Mouse (Mus musculus): ENCODE data around the gene Sgms1. TPM values are rescaled to one million over a fixed set of nuclear protein-coding genes. Genes with fewer than 3 reads are reported as not detected.
"Not testable (repeated sequence)": the region's sequence is repeated elsewhere in the genome, so short reads cannot be mapped to it uniquely, and the experiment has no call there.

The Sgms1 gene
- polyA plus RNA-seq, 3 experiments from 2014 or later, result 47.8 to 56.5 (median 51.5) TPM

DNA sequence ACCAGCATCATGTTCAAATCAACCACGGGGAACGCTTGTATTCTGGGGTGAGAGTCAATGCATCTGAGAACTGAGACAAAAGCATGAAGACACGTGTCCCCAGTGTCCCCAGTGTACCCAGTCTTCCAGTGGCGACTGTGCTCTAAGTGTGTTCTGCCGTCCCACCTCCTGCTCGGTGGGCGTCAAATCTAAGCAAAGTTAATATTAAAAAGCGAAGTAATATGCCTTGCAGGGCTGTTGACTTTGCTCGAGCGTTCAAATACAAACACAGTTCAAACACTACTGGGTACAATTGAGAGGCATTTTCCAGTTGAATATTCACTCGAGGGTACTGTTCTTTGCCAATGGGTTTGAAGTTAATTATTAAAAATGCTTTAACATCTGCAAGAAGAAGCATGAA lies 66.4 kb downstream of the Sgms1 start:
- no peak for ATAC-seq

DNA sequence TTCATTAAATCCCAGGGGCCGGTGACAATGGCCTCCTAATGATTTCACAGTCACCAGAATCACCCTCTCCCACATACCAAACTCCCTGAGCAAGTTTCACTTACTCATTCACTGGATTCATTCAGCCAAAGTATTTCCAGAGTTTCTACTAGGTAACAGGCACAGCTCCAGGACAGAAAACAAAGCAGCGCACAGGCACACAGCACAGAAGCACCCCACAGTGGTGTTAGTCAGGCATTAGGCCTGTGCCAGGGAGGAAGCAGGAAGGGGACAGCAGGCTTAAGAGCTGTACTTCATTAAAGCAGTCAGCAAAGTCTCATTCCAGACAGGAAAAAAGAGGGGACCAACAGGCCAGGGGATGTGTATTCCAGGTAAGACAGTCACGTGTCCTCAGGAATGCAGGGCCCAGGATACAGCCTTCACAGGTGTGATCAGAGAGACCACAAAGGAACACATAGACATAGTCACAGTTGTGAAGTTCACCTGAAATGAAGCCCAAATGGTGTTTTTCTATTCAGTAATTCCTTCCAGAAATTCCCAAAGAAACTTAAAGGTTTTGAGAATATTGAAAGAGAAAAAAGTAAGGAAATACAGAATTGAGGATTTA lies 67.0 kb downstream of the Sgms1 start:
- no peak for ATAC-seq

DNA sequence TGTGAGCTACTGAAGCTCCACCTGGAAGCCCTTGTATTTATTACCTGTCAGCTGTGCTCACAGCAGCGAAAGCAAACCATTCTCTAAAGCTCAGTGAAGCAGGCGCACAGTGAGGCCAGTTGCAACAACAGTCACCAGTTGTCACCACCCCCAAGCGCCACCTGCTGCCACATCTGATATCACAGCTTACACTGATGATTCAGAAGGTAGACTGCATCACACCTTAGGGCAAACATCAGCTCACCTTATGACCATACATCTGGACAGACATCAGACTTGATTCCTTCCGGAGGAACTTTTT lies 69.2 kb downstream of the Sgms1 start:
- ATAC-seq, result peak; percentile 93

DNA sequence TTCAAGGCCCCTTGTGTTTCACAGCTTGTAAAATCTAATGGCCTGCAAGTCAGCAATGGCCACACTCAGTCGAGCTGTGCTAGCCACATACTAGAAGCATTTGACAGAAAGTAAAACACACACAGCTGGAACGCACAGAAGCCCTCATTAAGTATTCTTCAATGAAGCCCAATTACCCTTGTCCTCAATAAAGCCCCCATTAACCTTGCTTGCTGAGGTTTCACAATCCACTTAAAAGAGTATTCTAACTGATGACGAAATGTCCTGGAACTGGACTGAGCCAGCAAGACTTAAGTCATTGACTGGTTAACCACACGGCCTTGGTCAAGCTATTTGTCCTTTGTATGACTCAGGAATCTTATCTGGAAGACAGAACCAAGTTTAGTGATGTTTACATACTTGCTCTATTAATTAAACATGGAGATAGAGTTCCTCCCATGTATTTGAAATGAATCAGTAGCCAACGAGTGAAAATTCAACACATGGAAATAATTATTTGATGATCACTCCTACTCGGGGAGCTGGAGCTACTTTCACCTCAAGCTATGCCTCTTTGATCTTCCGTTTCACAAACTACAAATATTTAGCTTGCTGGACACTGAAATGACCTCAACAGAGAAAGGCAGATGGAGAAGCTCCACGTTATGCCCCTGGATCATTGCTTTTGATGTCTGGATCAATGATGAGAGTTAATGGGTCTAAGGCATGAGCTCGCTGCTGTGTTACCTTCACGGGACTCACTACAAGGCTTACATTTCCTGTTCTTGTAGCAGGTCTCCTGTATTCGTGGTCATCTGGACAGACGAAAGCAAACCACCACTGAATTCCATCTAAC lies 69.8 kb downstream of the Sgms1 start:
- peak; percentile 57 for ATAC-seq

DNA sequence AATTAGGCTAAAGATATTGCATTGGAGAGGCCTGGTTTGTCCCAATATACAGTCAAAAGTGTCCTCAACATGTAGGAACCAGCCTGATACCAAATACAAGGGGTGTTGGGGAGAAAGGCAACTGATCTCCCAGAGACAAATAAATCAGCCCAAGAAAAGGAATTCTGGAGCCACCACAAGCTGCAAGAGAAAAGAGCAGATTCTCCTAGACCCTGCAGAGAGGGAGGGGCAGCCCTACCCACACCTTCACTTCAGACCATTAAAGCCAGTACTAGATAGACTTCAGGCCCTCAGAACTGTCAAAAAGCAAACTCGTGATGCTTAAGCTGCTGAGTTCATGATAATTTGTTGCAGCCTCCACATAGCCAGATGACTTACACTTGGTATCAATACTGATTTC lies 70.5 kb downstream of the Sgms1 start:
- no peak for ATAC-seq

DNA sequence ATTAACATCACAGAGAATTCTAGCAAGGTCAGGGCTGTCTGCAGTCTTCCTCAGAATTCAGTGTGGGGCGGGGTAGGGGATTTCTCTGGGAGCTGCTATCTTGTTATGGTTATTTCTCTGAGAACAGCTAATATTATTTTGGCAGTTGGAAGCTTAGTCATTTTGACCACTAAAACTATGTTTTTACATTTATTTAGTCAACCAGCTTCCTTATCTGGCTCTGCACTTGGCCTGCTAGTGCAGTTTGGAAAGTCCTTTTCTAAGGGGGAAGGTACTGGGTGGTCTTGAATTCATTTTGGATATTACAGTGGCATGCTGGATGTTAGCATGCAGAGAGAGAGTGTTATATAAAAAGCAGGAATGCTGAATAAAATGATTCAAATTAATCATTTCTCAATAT lies 72.2 kb downstream of the Sgms1 start:
- not testable (repeated sequence) for ATAC-seq

DNA sequence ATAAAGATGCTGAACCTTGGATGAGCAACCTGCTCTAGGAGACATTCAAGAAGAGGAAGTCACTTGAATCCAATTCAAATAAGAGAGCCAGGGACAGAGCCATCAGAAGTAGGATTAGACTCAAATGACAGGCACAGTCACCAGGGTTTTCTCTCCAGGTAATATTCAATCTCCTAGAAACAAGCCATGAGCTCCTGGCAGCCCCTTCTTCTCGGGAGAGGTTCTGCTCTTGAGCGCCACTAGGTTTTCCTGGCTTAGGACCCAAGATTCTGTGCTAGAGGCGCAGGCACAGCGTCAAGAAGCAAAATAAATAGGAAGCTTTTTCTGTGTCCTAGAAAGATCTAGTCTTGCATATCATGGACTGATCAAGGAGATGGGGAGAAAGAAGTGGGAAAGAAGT lies 76.2 kb downstream of the Sgms1 start:
- no peak for ATAC-seq

DNA sequence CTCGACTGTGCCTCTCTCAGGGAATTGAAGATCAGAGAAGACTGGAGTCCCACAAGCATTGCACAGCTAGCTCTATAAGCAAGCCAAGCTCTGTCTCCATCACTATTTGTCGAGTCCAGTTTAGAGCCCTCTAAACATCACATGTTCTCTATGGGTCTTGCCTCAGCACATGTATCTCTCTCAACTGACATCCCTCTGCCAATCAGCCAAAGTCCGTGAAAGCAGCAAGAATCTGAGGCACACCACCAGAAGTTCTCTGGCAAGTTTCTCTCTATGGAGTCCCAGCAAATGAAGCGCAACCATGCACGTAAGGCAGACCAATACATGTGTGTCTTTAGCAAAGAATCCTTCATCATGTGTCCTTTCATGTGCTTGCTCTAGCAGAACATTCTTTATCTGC lies 77.8 kb downstream of the Sgms1 start:
- no peak for ATAC-seq

DNA sequence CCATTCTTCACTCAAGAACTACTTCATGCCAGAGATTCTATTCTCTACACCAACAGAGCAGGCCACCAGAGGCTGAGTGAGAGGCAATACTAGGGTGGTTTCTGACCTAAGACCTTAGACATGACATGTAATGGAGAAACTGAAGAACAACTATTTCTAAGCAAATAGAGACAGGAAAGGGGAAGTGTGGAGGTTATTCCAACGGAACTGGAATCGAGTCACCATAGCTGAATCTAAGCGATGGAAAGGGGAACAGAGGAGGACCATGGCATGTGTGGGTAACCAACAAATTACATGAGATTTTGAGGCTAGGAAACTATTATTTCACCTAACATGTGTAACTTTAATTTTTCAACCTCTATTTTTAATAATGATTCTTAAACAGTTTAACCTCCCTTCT lies 78.5 kb downstream of the Sgms1 start:
- ATAC-seq, result no peak

DNA sequence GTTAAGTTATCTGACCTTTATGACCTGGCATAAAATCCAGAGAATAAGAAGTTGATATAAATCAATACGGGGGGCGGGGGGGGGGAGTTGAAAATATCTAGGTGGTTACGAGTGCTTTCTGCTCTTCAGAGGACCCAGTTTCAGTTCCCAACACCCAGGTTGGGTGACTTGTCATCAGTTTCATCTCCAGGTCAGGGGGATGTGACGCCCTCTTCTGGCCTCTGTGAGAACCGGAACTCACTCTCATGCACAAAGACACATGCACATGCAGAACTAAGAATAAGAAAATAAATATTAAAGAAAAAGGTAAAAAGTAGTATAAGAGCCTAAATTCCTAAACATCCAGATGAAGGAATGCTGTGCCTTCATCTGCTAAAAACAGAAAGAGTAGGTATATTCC lies 79.0 kb downstream of the Sgms1 start:
- no peak for ATAC-seq

DNA sequence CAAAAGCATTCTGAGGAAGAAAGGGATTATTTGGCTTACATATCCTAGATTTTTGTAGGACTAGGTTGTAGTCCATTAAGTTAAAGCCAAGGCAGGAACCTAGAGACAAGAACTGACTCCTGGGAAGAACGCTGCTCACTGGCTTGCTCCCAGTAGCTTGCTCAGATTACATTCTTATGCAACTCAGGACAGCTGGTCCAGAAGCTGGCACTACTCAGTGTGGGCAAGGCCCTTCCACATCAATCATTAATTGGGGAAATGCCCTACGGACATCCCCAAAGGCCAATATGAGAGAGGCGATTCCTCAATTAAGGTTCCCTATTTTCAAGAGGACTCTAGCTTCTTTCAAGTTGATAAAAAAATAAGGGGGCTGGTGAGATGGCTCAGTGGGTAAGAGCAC lies 80.2 kb downstream of the Sgms1 start:
- no peak for ATAC-seq

DNA sequence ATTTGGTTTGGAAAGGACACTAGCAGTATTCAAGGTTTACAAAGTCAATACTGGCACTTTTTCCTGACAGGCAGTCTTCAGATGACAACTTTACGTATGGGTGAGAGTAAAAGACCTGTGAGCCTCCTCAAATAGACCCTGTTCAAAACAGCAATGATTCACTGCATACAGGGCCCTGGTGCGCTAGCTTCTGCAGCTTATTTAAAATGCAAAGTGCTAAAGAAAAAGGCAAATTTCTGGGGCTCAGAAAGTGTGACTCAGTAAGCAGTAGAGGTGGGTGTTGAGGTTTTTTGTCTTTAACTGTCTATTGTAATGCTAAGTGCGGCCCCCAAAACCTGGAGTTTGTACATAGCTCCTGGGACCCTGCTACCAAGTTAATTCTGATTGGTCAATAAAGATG lies 81.2 kb downstream of the Sgms1 start:
- no peak for ATAC-seq

DNA sequence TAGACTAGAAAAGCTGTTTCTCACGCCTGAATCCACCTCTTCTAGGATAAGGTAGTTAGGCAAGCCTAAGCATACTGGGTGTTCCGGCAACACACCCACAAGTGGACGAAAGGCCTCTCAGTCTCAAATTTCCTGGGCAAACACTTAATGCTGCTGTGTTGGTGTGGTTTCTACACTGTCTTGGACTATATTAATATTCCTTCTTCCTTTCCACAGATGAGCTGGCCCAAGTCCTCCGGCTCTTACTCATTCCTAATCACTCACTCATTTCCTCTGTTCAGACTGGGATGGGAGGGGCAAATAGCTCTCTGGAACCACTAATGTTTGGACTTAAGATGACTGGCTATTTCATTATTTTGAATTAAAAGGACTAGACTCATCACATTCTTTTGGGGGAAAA lies 84.6 kb downstream of the Sgms1 start:
- no peak for ATAC-seq

DNA sequence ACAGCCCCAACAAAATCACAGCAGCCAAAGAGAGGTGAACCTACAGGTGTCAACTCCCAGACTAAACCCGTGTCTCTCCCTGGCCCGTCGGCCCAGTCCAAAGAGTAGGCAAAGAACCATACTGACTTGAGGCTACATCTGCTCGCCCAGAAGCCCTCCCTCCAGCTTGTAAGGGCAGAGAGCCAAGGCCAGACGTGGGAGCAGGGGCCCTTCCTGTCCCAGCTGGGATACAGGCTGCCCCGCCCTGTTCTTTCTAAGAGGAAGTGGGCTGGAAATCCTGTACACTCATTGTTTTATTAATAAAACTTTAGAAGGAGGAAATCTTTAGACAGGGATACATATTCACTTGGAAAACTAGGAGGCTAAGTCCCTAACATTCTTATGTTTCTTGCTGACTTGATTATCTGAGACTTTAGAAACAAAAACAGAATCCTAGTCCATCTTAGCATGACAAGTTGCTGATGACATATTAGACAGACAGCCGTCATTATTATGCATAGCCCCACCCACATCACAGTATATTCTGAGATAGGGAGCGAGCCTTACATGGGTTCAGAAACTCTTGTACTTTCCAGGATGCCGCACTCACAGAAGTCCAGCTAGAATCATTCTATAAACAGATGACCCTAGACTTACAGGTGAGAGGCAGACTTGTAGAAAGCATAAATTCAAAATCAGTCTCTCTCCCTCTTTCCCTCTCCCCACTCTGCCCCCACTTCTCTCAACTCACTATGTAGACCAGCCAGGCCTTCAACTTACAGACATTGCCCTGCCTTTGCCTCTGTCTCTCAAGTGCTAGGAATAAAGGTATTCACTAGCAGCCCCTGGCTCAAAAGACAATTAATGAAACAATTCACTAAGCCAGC lies 85.3 kb downstream of the Sgms1 start:
- no peak for ATAC-seq

DNA sequence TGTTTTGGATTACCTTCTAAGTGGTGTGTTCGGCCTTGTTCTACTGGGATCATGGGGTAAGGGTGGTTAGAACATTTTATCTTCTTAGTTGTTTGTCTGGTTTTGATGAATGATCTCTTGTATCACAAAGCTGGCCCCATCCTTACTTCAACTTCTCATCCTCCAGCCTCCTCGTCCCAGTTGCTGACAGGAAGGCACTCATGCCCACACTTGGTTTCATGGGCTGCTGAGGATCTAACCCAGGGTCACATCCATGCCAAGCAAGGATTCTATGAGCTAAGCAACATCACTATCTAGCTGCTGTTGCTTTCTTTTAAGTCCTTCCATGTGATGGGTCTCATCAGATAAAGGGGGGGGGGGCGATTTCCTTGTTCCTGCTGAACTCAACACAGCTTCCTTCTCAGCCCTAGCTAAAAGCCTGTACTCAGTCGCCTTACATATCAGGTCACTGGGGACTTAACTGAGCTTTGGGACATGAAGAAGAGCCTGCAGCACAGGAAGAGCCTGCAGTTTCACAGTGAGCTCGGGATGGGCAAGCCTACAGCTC lies 86.6 kb downstream of the Sgms1 start:
- peak; percentile 50 for ATAC-seq

DNA sequence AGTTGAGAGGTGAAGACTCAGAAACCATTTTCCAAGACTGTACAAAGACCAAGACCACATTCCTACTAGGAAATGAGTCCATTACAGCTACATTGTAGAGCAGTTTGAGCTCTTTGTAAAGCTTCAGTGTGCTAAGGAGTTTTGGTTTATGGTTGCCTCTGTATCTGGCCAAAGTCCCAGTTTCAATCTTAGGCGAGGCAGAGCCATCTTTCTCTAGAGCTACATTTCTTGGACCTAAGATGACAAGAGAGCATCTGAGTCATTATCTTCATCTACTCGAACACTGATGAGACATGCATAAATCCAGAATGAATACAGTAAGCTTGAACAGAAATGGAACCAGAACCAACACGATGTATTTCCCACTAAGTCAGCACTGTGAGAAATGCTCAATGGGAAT lies 87.9 kb downstream of the Sgms1 start:
- no peak for ATAC-seq

DNA sequence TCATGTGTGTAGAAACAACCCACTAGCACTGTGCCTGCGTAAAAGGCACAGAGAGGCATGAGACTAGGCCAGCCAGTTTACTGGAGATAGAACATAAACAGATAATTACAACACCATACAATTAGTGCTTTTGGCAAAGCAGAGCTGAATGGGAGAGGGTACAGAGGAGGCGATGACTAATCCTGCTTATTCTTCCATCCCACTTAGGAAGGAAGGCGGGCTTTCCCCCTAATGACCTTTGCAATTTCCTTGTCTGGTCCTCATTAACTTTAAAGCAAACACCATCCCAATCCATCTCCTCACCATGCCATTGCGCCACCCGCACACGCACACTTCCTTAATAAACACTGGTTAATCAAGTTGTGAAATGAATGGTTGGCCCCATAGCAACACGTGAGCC lies 91.3 kb downstream of the Sgms1 start:
- no peak for ATAC-seq

DNA sequence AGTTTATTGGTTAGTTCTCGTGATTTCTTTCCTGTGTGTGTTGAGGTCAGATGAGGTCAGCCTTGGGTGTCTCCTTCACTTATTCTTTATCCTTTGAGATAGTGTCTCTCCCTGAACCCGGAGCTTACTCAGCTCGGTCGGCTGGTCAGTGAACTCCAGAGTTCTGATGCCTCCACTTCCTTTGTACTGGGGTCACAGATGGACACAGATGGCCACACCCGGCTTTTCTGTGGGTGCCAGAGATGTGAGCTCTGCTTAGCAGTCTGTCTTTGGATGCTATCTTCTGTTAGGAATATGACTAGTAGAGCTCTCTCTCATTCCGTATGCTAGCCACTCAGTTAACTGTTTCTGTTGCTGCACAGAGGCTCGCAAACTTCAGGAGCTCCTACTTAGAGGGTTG lies 92.7 kb downstream of the Sgms1 start:
- no peak for ATAC-seq

DNA sequence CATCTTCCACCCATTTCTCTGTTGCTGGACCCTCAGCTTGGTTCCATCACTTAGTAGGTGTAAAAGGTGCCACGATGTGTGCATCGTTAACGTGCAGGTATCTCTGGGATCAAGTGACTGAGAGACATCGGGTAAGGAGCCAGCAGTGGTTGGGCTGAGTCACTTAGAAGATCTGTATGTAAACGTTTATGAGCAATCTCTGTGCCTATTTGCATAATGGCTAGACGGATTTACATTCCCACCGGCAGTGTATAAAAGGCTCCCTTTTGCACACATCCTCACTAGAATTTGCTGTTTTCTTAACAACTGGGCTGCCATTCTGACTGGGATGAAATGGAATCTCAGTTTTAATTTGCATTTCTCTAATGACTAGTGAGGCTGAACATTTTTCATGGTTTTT lies 93.9 kb downstream of the Sgms1 start:
- ATAC-seq, result no peak

DNA sequence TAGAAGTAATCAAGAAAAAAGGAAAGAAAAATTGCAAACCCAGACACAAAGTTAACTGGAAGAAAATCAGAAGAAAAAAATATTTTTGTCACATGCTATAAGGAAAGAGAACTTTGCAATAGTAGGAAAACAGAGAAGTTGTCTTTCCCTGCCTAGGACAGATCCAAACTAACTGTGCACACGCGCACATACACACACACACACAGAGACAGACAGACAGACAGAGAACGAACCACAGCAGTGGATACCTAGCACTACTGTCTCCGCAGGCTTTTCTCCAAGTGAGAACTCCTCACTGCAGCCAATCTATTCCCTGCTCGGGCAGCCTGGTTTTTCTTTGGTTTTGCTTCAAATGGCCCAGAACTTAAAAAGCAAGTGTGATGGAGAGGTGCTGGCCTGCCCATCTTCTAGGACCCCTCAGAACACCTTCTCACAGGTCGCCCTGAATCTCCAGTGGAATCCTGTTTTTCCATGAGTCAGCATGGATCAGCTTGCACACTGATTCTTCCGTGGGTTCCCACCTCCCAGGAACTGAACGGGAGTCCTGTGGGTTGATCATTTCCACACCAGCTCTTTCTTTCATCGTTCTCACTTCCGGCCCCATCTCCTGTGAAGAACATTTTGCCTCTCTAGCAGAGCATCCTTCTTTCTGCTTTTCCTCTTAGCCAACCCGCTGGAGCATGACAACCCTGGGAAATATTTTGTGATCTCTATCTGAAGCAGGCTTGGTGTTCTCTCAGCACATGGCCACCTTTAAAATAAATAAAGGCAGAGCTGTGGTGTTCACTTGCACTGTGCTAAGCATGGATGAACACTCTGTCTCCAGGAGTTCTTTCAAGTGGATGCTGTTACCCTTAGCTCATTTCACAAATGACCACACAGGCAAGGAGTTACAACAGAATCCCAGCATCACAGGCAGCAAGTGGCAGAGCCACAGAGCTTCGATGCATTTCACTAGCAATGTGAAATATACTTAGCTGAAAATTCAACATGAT lies 96.4 kb downstream of the Sgms1 start:
- ATAC-seq, result peak; percentile 32

DNA sequence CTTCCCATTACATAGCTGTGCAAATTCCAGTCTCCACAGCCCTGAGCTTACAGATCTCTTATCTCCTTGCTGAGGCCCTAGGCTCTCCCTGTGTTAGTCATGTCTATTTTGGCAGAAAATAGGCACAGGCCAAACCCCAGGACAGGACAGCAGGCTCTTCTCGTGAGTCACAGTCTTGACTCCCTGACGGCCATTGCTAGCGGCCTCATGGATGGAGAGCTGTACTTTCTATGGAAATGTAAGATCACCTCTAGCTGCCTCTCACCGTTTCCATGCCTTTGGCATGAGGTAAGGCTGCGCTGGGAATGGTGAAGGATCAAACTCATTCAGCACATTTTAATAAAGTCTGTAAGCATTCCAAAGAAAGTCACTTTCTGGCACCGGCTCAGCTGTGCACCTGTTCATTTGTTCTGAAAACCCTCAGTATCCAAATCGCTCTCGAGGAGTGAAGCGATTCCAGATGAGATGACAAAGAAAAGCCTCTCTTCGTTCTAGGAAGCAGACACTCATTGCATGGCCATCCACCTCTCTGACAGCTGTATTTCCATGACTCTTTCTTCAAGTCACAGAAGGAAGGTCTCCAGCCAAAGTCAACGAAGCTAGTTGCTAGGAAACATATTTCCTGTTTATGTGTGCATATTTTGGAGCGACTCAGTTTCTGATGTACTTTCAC lies 97.3 kb downstream of the Sgms1 start:
- ATAC-seq, result peak; percentile 92

DNA sequence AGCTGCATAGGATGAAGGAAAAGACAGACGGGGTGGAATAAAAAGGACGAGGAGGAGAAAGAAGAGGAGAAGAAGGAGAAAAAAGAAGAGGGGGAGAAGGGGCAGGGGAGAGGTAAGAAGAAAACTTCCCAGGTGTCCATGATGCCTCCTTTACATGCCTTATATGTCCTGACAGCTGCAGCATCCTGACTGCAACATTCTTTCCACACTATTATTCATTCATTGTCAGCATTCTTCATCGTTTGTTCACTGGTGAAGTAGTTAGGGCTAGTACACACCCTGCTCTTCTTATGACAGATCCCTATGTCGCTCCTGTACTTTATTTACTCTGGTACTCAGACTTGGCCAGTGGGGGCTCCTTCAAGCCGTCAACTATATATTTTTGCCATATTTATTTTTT lies 98.4 kb downstream of the Sgms1 start:
- no peak for ATAC-seq

Measured in inflammation-experienced regulatory T-cells, adult 6 months (primary cell).